Mouse (Mus musculus) forebrain, postnatal 0 days (tissue): ENCODE measurements around the gene Kat2a. TPM values are rescaled to one million over a fixed set of nuclear protein-coding genes. Genes with fewer than 3 reads are reported as not detected.

ENCODE experiments used
- ATAC-seq: fragments of 200-750 bp; cut with Nextera tagmentation; 2 replicates; pipeline ENCODE4 v1.8.0; 2017; ENCODE audit warnings: mild to moderate bottlenecking, moderate library complexity
- DNase-seq: peaks from one replicate; pipeline ENCODE4 v3.0.0-alpha.2; 2015
- H3K27ac ChIP-seq: fragments of 300-500 bp; sonication (generic); 2 replicates; pipeline ENCODE4 v1.5.1; 2014; ENCODE audit warnings: low read depth, mild to moderate bottlenecking, antibody characterized with exemption, low read length, moderate library complexity, mixed read lengths
- H3K27me3 ChIP-seq: fragments of 300-500 bp; sonication (generic); 2 replicates; pipeline ENCODE4 v1.6.1; 2014; ENCODE audit warnings: mild to moderate bottlenecking, low read length, mixed read lengths; ENCODE audit not compliant: insufficient read depth
- H3K36me3 ChIP-seq: fragments of 300-500 bp; sonication (generic); 2 replicates; pipeline ENCODE4 v1.6.1; 2014; ENCODE audit warnings: mild to moderate bottlenecking, moderate library complexity; ENCODE audit not compliant: insufficient read depth
- H3K4me1 ChIP-seq: fragments of 300-500 bp; sonication (generic); 2 replicates; pipeline ENCODE4 v1.6.1; 2014; ENCODE audit warnings: antibody characterized with exemption; ENCODE audit not compliant: insufficient read depth
- H3K4me2 ChIP-seq: fragments of 300-500 bp; sonication (generic); 2 replicates; pipeline ENCODE4 v1.6.1; 2014; ENCODE audit warnings: low read depth, mild to moderate bottlenecking, moderate library complexity
- H3K4me3 ChIP-seq: fragments of 300-500 bp; sonication (generic); 2 replicates; pipeline ENCODE4 v1.5.1; 2014; ENCODE audit warnings: low read depth, low read length, mixed read lengths
- H3K9ac ChIP-seq: fragments of 300-500 bp; sonication (generic); 2 replicates; pipeline ENCODE4 v1.6.1; 2014; ENCODE audit warnings: mild to moderate bottlenecking
- H3K9me3 ChIP-seq: fragments of 300-500 bp; sonication (generic); 2 replicates; pipeline ENCODE4 v1.6.1; 2016; ENCODE audit warnings: low read length
- CTCF ChIP-seq: sonication (generic); IDR thresholded peaks from 2 replicates; pipeline ENCODE4 v1.5.1; 2016; ENCODE audit warnings: antibody characterized with exemption, control low read depth, low read depth
- WGBS: fragments of 180-500 bp; shearing (Covaris S2); extraction: QIAGEN DNeasy Blood & Tissue Kit; methylation state at CpG from one replicate; pipeline ENCODE4 v1.1.7; 2014; 5-methylcytosine and 5-hydroxymethylcytosine counted together
- polyA plus RNA-seq: library from polyadenylated mRNA; unstranded; fragments of >200 nt; fragmentation: Nextera tagmentation; extraction: Ambion mirVana; gene quantifications from 2 replicates; pipeline ENCODE4 v1.2.1, GENCODE M21; 2015
- total RNA-seq: library from RNA; depleted of rRNA; stranded (reverse); fragments of >200 nt; gene quantifications from 2 replicates; pipeline ENCODE4 v1.2.3, GENCODE M21; 2014

Kat2a gene
- total and polyA plus RNA-seq, 2 experiments from 2014 or later = 42.8 to 67.0 TPM

DNA sequence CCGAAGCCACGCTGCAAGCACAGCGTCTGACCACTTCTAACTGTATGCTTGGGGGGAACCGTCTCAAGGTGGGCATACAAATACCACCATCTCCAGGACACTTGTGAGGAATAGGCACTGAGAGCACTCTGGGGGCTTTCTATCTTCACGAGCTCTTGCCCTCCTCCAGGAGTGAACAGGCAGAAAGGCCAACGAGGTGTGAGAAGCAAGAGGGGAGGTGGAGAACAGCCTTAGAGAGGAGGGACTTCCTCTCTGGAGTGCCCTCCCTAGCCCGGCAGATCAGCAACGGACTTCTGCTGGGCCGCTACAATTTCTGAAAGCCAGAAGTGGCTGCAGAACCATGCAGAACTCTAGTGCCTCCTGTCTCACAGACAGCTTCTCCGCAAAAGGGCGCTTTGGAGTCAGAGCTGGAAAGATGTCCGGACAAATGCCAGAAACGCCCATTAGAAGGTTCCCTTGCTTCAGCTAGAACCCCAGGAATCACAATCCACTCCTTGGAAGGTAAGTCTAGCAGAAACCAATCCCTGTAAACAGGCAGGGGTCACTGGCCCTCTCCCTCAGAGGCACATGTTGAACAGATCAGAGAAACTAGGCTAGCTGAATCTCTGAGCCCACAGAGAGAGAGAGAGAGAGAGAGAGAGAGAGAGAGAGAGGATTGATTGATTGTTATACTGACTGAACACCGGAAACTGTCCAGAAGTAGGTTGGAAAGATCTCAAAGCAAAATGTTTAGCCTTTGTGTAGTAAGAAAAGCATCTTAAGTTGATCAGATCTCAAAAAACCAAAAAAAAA lies 23.9 kb upstream of the Kat2a start:
- DNase-seq = no peak
- H3K4me2 ChIP-seq = no peak overlapping the region; the same call in 1 of the 2 replicates
- no peak overlapping the region for H3K4me3 ChIP-seq
- no peak overlapping the region for H3K9ac ChIP-seq
- H3K4me1 ChIP-seq = peaks cover 10% of the 10 kb centered on the region; the same call in 1 of the 2 replicates
- H3K36me3 ChIP-seq = peaks cover 5% of the 10 kb centered on the region; the same call in 1 of the 2 replicates
- no peak for ATAC-seq
- WGBS = 78% methylated on average over 14 of the region's 14 CpGs
- H3K27me3 ChIP-seq = no peaks in the 10 kb centered on the region
- no peaks in the 10 kb centered on the region for H3K9me3 ChIP-seq
- no peak overlapping the region for H3K27ac ChIP-seq
- no peak for TF ChIP-seq CTCF

- peaks cover 4% of the 10 kb centered on the region; the same call in 1 of the 2 replicates for H3K36me3 ChIP-seq
- WGBS = 90% methylated on average over 9 of the region's 9 CpGs
- H3K4me2 ChIP-seq = no peak overlapping the region
- no peak for DNase-seq
- H3K4me1 ChIP-seq = peaks cover 10% of the 10 kb centered on the region; the same call in 1 of the 2 replicates
- no peak for TF ChIP-seq CTCF
- ATAC-seq = no peak
- no peak overlapping the region for H3K9ac ChIP-seq
- H3K9me3 ChIP-seq = no peaks in the 10 kb centered on the region
- H3K27me3 ChIP-seq = no peaks in the 10 kb centered on the region
- H3K4me3 ChIP-seq = no peak overlapping the region
- no peak overlapping the region for H3K27ac ChIP-seq
Observed at GRCm38 (mm10) chr11:100735134-100735865, 23.0 kb upstream of the Kat2a start.

DNA sequence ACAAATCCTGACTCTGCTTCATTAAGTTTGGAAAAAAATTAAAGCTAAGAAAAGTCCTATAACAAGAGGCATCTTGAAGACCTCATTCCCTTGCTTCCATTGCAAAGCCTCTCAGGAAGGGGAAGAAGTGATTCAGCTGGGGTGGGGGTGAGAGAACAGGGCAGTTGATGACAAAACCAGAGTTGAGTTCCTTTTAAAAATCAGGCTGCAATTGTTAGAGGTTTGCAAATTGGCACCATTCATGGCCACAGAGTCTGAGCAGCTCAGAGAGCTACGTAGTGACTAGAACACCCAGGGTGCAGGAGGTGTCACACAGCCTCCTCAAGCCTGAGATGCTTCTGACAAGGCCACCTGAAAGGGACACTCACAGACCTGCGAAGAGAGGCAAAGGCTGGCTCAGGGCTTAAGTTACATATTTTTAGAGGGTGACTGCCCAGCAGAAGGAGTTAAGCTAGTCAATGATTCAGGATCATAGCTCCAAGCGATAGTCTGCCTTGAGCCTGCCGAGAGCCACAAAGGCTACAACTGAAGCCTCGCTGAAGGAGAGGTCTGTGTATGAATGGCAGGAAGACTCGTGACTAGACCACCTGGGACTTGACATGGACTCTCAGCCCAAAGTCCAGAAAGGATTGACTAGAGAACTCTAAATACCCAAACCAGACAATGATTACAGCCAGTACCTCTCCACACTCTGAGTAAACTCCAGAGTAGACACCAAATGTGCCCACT lies 18.4 kb upstream of the Kat2a start:
- Histone ChIP-seq H3K27ac (no peak overlapping the region), H3K4me2 (no peak overlapping the region), H3K9ac (no peak overlapping the region), H3K9me3 (no peaks in the 10 kb centered on the region), H3K4me3 (no peak overlapping the region), H3K27me3 (no peaks in the 10 kb centered on the region), H3K36me3 (peaks cover 15% of the 10 kb centered on the region), H3K4me1 (no peaks in the 10 kb centered on the region)
- DNase-seq (no peak), ATAC-seq (no peak)
- no peak for TF ChIP-seq CTCF
- 78% methylated on average over 6 of the region's 6 CpGs for WGBS

DNA sequence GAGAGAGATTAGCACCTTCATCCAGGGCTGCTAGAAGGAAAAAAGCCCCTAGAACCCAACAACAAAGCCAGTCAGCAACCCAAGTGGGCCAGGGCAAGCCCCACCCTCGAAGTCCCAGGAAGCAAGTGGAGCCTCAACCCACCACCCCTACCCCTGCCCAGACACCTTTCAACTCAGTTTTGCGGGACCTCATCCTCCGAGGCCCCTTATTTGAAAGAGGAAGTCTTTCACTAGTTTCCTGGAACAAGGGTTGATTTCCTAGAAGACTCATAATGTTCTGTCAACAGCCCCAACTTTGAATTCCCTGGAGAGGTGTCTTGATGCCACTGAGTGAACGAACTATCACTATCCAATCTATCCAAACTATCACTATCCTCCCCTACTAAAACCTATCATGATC lies 17.7 kb upstream of the Kat2a start:
- 92% methylated on average over 4 of the region's 4 CpGs for WGBS
- peaks cover 15% of the 10 kb centered on the region for H3K36me3 ChIP-seq
- no peaks in the 10 kb centered on the region for H3K27me3 ChIP-seq
- DNase-seq (no peak), ATAC-seq (no peak)
- H3K9ac ChIP-seq = no peak overlapping the region
- no peaks in the 10 kb centered on the region for H3K9me3 ChIP-seq
- H3K4me1 ChIP-seq = no peaks in the 10 kb centered on the region
- no peak overlapping the region for H3K4me3 ChIP-seq
- H3K4me2 ChIP-seq = no peak overlapping the region
- H3K27ac ChIP-seq = no peak overlapping the region
- no peak for TF ChIP-seq CTCF

- DNase-seq = no peak
- H3K4me2 ChIP-seq = no peak overlapping the region
- WGBS = 90% methylated on average over 6 of the region's 6 CpGs
- H3K4me1 ChIP-seq = no peaks in the 10 kb centered on the region
- TF ChIP-seq CTCF = no peak
- no peak overlapping the region for H3K9ac ChIP-seq
- H3K36me3 ChIP-seq = peaks cover 15% of the 10 kb centered on the region
- H3K9me3 ChIP-seq = no peaks in the 10 kb centered on the region
- no peak overlapping the region for H3K4me3 ChIP-seq
- ATAC-seq = no peak
- no peaks in the 10 kb centered on the region for H3K27me3 ChIP-seq
- H3K27ac ChIP-seq = no peak overlapping the region
Observed at GRCm38 (mm10) chr11:100728601-100729000, 16.3 kb upstream of the Kat2a start.

- H3K36me3 ChIP-seq = peaks cover 11% of the 10 kb centered on the region
- no peak overlapping the region for H3K27ac ChIP-seq
- ATAC-seq (no peak), DNase-seq (no peak)
- H3K4me3 ChIP-seq = no peak overlapping the region
- TF ChIP-seq CTCF = no peak
- no peak overlapping the region for H3K4me2 ChIP-seq
- no peaks in the 10 kb centered on the region for H3K9me3 ChIP-seq
- no peaks in the 10 kb centered on the region for H3K27me3 ChIP-seq
- 0 out of 2 replicates have a peak, but pooled peaks cover 3% of the 10 kb centered on the region for H3K4me1 ChIP-seq
- WGBS = 97% methylated on average over 3 of the region's 3 CpGs
- no peak overlapping the region for H3K9ac ChIP-seq
Observed at GRCm38 (mm10) chr11:100727201-100727600, 14.9 kb upstream of the Kat2a start.
